Mouse (Mus musculus): ENCODE measurements at regions not wholly inside any gene's neighbourhood (a gene's known extent, or its start where the extent isn't known, plus 50 kb on each side); places are given as distances from the start of the nearest gene placed in this dataset.

- TF ChIP-seq POLR2A (IDR thresholded peaks at IDR 0.05; ENCODE audit: insufficient read length, low read depth) (no peak), USF1 (IDR thresholded peaks at IDR 0.05; ENCODE audit: low read depth) (no peak)
Observed at GRCm38 (mm10) chr6:148608881-148609280, 164.7 kb upstream of the Tmtc1 start.
